Mouse (Mus musculus) ES-E14 (cell line): ENCODE measurements around the gene Atg2a. TPM values are rescaled to one million over a fixed set of nuclear protein-coding genes. Genes with fewer than 3 reads are reported as not detected.
A peak's percentile ranks its signal among the peaks of the same experiment; 100 is the strongest.
"Not testable (repeated sequence)": the region's sequence is repeated elsewhere in the genome, so short reads cannot be mapped to it uniquely, and the experiment has no call there.

Experiments
- DNase-seq: peaks from one replicate; pipeline ENCODE4 v3.0.0-alpha.2; 2013; ENCODE audit warnings: low read depth, low spot score
- H3K27ac ChIP-seq: 2 replicates; pipeline ENCODE4 v1.5.1; 2012; ENCODE audit warnings: low read depth, mild to moderate bottlenecking, low read length, moderate library complexity, mixed read lengths; ENCODE audit not compliant: poor library complexity, insufficient read depth, severe bottlenecking
- H3K36me3 ChIP-seq: 2 replicates; pipeline ENCODE4 v1.6.1; 2012; ENCODE audit warnings: mild to moderate bottlenecking, low read length, moderate library complexity, mixed read lengths; ENCODE audit not compliant: control insufficient read depth, poor library complexity, insufficient read depth, severe bottlenecking
- H3K4me1 ChIP-seq, 2 experiments: fragments of 150-350 bp in 1 of 2; sonication (generic) in 1 of 2; 2 replicates each; pipeline ENCODE4 v1.6.1; 2012; ENCODE audit warnings: low read length in 2 of 2, mild to moderate bottlenecking in 1 of 2, mixed read lengths in 1 of 2; ENCODE audit not compliant: control insufficient read depth in 2 of 2, insufficient read depth in 2 of 2, poor library complexity in 1 of 2
- H3K4me3 ChIP-seq, 2 experiments: fragments of 150-350 bp in 1 of 2; sonication (generic) in 1 of 2; 2 replicates each; pipeline ENCODE4 v1.5.1; 2012; ENCODE audit warnings: low read length in 2 of 2, low read depth in 1 of 2, mild to moderate bottlenecking in 1 of 2, mixed read lengths in 1 of 2; ENCODE audit not compliant: insufficient read depth in 1 of 2, poor library complexity in 1 of 2, severe bottlenecking in 1 of 2
- H3K9ac ChIP-seq: 2 replicates; pipeline ENCODE4 v1.6.1; 2012; ENCODE audit warnings: low read depth, mild to moderate bottlenecking, low read length, mixed read lengths; ENCODE audit not compliant: poor library complexity, insufficient read depth, severe bottlenecking
- H3K9me3 ChIP-seq: fragments of 150-350 bp; sonication (generic); 2 replicates; pipeline ENCODE4 v1.6.1; 2012; ENCODE audit warnings: low read depth, mild to moderate bottlenecking, low read length; ENCODE audit not compliant: control insufficient read depth, insufficient read depth
- CHD2 ChIP-seq: IDR thresholded peaks from 2 replicates; pipeline ENCODE4 v1.6.1; 2014; ENCODE audit warnings: mild to moderate bottlenecking, low read depth, low read length, inconsistent platforms
- HCFC1 ChIP-seq: IDR thresholded peaks from 2 replicates; pipeline ENCODE4 v1.6.1; 2012; ENCODE audit warnings: low read length, inconsistent platforms, borderline replicate concordance; ENCODE audit not compliant: insufficient read depth
- MAFK ChIP-seq: IDR thresholded peaks from 2 replicates; pipeline ENCODE4 v1.6.1; 2014; ENCODE audit warnings: mild to moderate bottlenecking, low read depth, low read length, inconsistent platforms; ENCODE audit not compliant: insufficient read depth
- ZC3H11A ChIP-seq: IDR thresholded peaks from 2 replicates; pipeline ENCODE4 v1.6.1; 2012; ENCODE audit warnings: low read depth, mild to moderate bottlenecking, inconsistent platforms, low read length, borderline replicate concordance
- ZNF384 ChIP-seq: IDR thresholded peaks from 2 replicates; pipeline ENCODE4 v1.6.1; 2012; ENCODE audit warnings: low read depth, low read length, inconsistent platforms
- in situ Hi-C, 2 experiments: fragments of 600-800 bp; cut with MboI; formaldehyde crosslinking; loops; one replicate each; pipeline ENCODE4 v1.15.1; 2025; ENCODE audit warnings: low sequenced_read_pairs in 2 of 2, inconsistent platforms in 1 of 2; ENCODE audit not compliant: unreplicated experiment in 2 of 2
- total RNA-seq: library from RNA; depleted of rRNA; stranded (reverse); fragments of 300-350 nt; gene quantifications from 2 replicates; pipeline ENCODE4 v1.2.3, GENCODE M21; 2012

Atg2a gene
- total RNA-seq, 1 experiment, result 31.8 TPM

GRCm38 (mm10) chr19:6288236-6288894, 46.9 kb downstream of the Atg2a start:
- Histone ChIP-seq H3K4me3 (no peak overlapping the region), H3K9ac (no peak overlapping the region), H3K4me1 (peaks cover 0 to 17% of the 10 kb centered on the region in 2 experiments; a peak in 2 of 4 replicates), H3K36me3 (peaks cover 23% of the 10 kb centered on the region), H3K9me3 (no peaks in the 10 kb centered on the region), H3K27ac (no peak overlapping the region)
- in situ Hi-C loops, result no loop called here
- no peak for DNase-seq
- TF ChIP-seq ZC3H11A (no peak), MAFK (no peak), HCFC1 (no peak), CHD2 (no peak), ZNF384 (no peak)

- in situ Hi-C loops, result no loop called here
- no peak overlapping the region; the same call in 1 of the 2 replicates for H3K9ac ChIP-seq
- H3K36me3 ChIP-seq, result peaks cover 23% of the 10 kb centered on the region
- H3K27ac ChIP-seq, result no peak overlapping the region
- H3K4me1 ChIP-seq, result peaks cover 0 to 17% of the 10 kb centered on the region in 2 experiments; a peak in 2 of 4 replicates
- no peak overlapping the region for H3K4me3 ChIP-seq
- H3K9me3 ChIP-seq, result no peaks in the 10 kb centered on the region
- DNase-seq, result no peak
- TF ChIP-seq ZC3H11A (no peak), MAFK (no peak), HCFC1 (no peak), CHD2 (no peak), ZNF384 (no peak)
Measured at GRCm38 (mm10) chr19:6289696-6290238, 48.3 kb downstream of the Atg2a start.

- Histone ChIP-seq H3K27ac (peak overlapping the region; percentile 32; the same call in 1 of the 2 replicates), H3K9ac (peak overlapping the region; percentile 40; the same call in 1 of the 2 replicates), H3K4me1 (peaks cover 0 to 17% of the 10 kb centered on the region in 2 experiments; a peak in 2 of 4 replicates), H3K36me3 (peaks cover 24% of the 10 kb centered on the region)
- in situ Hi-C loops, DNase-seq, H3K9me3 ChIP-seq, H3K4me3 ChIP-seq: not testable (repeated sequence)
Measured at GRCm38 (mm10) chr19:6290720-6291116, 49.2 kb downstream of the Atg2a start.

GRCm38 (mm10) chr19:6291117-6291781, 49.8 kb downstream of the Atg2a start:
- Histone ChIP-seq H3K36me3 (peaks cover 22% of the 10 kb centered on the region), H3K9me3 (no peaks in the 10 kb centered on the region), H3K4me3 (peak overlapping the region in 1 of 2 experiments; percentile 2; a peak in 1 of 4 replicates), H3K9ac (peak overlapping the region; percentile 15), H3K27ac (peak overlapping the region; percentile 32), H3K4me1 (peaks cover 0 to 18% of the 10 kb centered on the region in 2 experiments; a peak in 2 of 4 replicates)
- in situ Hi-C loops, result no loop called here
- TF ChIP-seq HCFC1 (no peak), MAFK (peak; percentile 93)
- no peak for DNase-seq
